Mouse (Mus musculus) granulocyte monocyte progenitor cell, adult 5-6 weeks (primary cell): ENCODE measurements at regions not wholly inside any gene's neighbourhood (a gene's known extent, or its start where the extent isn't known, plus 50 kb on each side); places are given as distances from the start of the nearest gene placed in this dataset.

Experiments
- ATAC-seq: replicated peaks from 2 replicates; pipeline ENCODE4 v1.8.0; 2016; ENCODE audit warnings: mild to moderate bottlenecking, moderate TSS enrichment, inconsistent platforms; ENCODE audit not compliant: poor library complexity, severe bottlenecking

- ATAC-seq, result no peak
Observed at GRCm38 (mm10) chr5:44872243-44872642, 72.8 kb upstream of the Ldb2 start.

- ATAC-seq, result no peak
Observed at GRCm38 (mm10) chr5:44863887-44864286, 64.4 kb upstream of the Ldb2 start.

GRCm38 (mm10) chr5:44863349-44863748, 63.9 kb upstream of the Ldb2 start:
- no peak for ATAC-seq

- ATAC-seq, result no peak
Observed at GRCm38 (mm10) chr5:44854189-44854588, 54.7 kb upstream of the Ldb2 start.
